Mouse (Mus musculus): ENCODE results near the gene Def6.

DNA sequence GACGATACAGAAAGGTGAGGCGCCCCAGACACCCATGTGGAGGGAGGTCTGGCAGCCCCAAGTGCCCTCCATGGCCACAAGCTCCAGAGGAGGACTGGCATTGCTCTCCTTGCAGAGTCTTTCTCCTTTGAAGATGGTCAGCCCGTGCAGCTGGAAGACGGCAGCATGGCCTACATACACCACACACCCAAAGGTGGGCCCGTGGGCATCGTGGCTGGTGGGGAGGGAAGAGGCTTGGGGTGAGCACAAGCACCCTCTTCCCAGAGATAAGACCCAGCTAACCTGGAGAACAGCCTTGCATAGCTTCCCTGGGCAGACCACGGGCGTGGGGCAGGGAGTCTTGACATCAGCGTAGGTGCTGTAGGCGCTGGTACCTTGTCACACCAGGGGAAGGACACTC lies 12.5 kb upstream of the Def6 start:
- TF ChIP-seq CTCF (IDR thresholded peaks at IDR 0.05), result no peak
- no peak for TF ChIP-seq POLR2A (IDR thresholded peaks at IDR 0.05; ENCODE audit: insufficient read depth, low read depth, low read length)
- no peak for TF ChIP-seq EP300 (IDR thresholded peaks at IDR 0.05; ENCODE audit: insufficient read depth, low read depth, low read length)
